Mouse (Mus musculus): Measurements from ENCODE around the gene Serpinb9b. TPM values are rescaled to one million over a fixed set of nuclear protein-coding genes. Genes with fewer than 3 reads are reported as not detected.

The Serpinb9b gene
- polyA plus RNA-seq, 1 experiment = not detected

DNA sequence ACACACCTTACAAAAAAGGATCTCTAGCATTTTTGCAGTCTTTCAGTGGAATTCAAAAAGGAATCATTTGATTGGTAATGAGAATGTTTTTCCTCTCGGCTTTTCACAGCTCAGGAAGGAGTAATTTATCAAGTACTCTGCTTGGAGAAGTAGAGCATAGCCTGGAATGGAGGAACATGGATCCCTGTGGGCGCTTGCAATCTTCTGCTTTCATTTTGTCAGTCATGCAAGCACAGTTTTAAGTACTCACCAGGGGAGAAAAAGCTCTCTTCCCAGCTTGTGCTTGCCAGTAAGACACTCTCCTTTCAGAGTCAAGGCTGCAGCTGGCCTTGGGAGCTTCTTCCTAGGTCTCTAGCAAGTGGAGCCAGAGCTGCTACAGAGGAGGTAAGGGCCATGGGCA, 56.6 kb downstream of the Serpinb9b start:
- WGBS = 68% methylated on average over 2 of the region's 2 CpGs
- H3K4me3 ChIP-seq (ENCODE audit: insufficient read depth, low read depth, low read length) = no peak overlapping the region
- no peak for TF ChIP-seq POLR2A (IDR thresholded peaks at IDR 0.05; ENCODE audit: insufficient read depth, low read depth, low read length)
- TF ChIP-seq CTCF (IDR thresholded peaks at IDR 0.05; ENCODE audit: insufficient read depth, low read depth, low read length) = no peak
- H3K27ac ChIP-seq (ENCODE audit: insufficient read depth, low read depth, low read length) = no peak overlapping the region
- 0 out of 2 replicates have a peak, but pooled peaks cover 2% of the 10 kb centered on the region for H3K4me1 ChIP-seq (ENCODE audit: control insufficient read depth, insufficient read depth, low read length)

DNA sequence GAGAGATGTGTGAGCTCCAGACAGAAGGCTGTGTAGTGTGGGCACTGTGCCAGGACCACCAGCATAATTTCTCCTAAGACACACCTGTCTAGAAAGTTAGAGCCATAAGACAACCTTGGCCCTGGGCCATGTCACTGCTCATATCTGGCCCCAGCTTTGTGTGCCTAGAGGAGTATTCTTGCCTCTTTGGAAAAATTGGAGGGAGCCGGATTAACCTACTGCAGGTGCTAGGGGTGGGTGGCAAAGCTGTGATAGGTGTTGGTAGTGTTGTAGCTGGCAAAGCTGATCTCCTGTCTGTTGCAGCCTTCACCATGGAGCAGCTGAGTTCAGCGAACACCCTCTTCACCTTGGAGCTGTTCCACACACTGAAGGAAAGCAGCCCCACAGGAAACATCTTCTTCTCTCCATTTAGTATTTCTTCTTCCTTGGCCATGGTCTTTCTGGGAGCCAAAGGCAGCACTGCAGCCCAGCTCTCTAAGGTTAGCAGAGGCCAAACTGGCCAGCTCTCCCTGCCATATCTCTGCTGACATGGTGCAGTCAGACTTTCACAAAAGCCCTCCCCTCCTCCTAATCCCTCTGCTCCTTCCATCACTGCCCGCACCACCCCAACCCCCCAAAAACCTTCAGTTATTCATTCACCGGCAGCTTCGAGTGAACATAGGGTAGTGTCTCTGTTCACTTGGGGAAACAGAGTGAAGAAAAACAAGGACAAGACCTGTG, 57.9 kb downstream of the Serpinb9b start:
- Histone ChIP-seq H3K27ac (ENCODE audit: insufficient read depth, low read depth, low read length) (no peak overlapping the region), H3K4me3 (ENCODE audit: insufficient read depth, low read depth, low read length) (no peak overlapping the region), H3K4me1 (ENCODE audit: control insufficient read depth, insufficient read depth, low read length) (no peaks in the 10 kb centered on the region)
- 45% methylated on average over 5 of the region's 5 CpGs for WGBS
- no peak for TF ChIP-seq POLR2A (IDR thresholded peaks at IDR 0.05; ENCODE audit: insufficient read depth, low read depth, low read length)
- TF ChIP-seq CTCF (IDR thresholded peaks at IDR 0.05; ENCODE audit: insufficient read depth, low read depth, low read length) = no peak

DNA sequence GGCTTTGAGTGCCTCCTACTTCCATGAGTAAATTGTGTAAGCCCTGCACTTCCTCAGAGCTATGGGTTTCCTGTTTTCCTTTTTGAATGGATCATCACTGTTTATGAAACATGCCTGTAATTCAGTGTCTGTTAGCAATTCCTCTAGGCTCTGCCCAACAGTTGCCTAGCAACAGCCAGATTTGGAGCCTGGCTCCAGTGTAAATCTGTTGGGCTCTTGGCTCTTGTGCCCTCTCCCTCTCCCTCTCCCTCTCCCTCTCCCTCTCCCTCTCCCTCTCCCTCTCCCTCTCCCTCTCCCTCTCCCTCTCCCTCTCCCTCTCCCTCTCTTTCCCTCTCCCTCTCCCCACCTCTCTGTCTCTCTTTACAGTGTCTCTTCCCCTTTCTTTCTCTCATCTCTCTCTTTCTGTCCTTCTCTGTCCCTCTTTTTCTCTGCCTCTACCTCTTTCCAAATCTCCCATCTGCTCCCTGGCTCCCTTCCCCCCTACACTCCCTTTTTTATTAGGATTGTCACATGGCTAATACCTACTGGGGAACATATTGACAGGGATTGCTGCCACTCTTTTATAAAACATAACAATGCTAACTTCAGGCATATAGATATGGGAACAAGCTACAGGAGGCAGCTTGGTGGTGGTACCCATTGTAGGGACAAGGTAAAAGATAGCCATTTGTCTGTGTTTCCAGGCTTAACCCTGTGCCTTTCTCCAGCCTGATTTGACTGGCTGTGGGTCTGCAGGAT, 58.6 kb downstream of the Serpinb9b start:
- TF ChIP-seq CTCF (IDR thresholded peaks at IDR 0.05; ENCODE audit: insufficient read depth, low read depth, low read length) = no peak
- TF ChIP-seq POLR2A (IDR thresholded peaks at IDR 0.05; ENCODE audit: insufficient read depth, low read depth, low read length) = no peak
- Histone ChIP-seq H3K27ac (ENCODE audit: insufficient read depth, low read depth, low read length) (no peak overlapping the region), H3K4me3 (ENCODE audit: insufficient read depth, low read depth, low read length) (no peak overlapping the region), H3K4me1 (ENCODE audit: control insufficient read depth, insufficient read depth, low read length) (no peaks in the 10 kb centered on the region)

DNA sequence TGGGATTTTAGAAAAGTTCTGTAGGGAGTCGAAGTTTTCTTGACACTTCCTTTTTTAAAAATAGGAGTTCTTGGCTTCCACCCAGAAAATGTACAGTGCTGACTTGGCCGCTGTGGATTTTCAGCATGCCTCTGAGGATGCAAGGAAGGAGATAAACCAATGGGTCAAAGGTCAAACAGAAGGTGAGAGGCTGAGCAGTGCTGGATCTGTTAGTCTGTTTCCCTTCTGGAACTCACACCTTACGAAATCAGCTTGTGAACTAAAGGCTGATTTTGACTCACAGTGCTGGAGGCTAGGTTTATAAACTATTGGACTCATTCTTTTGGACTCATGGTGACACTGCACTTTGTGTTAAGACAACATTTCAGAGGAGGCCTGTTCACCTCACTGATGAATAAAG, 62.4 kb downstream of the Serpinb9b start:
- H3K4me1 ChIP-seq (ENCODE audit: control insufficient read depth, insufficient read depth, low read length) = no peaks in the 10 kb centered on the region
- no peak overlapping the region for H3K4me3 ChIP-seq (ENCODE audit: insufficient read depth, low read depth, low read length)
- TF ChIP-seq CTCF (IDR thresholded peaks at IDR 0.05; ENCODE audit: insufficient read depth, low read depth, low read length) = no peak
- no peak for TF ChIP-seq POLR2A (IDR thresholded peaks at IDR 0.05; ENCODE audit: insufficient read depth, low read depth, low read length)
- WGBS = 74% methylated on average over 3 of the region's 3 CpGs
- no peak overlapping the region for H3K27ac ChIP-seq (ENCODE audit: insufficient read depth, low read depth, low read length)

DNA sequence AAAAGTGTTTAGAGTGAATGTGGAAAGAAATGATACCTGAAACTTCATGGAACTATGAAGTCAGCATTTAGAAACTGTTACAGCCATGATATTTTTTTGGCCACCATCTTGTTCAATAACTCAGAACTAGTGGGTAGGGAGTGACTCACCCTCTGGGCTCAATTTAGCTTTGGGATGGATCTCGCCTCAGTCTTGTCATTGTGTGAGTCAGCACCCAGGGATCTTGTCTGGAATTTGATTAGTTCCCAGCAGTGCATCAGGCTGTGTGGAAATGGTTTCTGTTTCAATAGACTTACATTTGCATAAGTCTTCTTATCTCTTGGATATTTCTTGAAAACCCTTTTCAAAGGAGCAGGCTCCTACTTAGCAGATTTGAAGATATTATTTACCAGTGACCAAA, 63.3 kb downstream of the Serpinb9b start:
- TF ChIP-seq CTCF (IDR thresholded peaks at IDR 0.05; ENCODE audit: insufficient read depth, low read depth, low read length) = no peak
- TF ChIP-seq POLR2A (IDR thresholded peaks at IDR 0.05; ENCODE audit: insufficient read depth, low read depth, low read length) = no peak
- Histone ChIP-seq H3K4me1 (ENCODE audit: control insufficient read depth, insufficient read depth, low read length) (no peaks in the 10 kb centered on the region), H3K4me3 (ENCODE audit: insufficient read depth, low read depth, low read length) (no peak overlapping the region), H3K27ac (ENCODE audit: insufficient read depth, low read depth, low read length) (no peak overlapping the region)
- WGBS = 44% methylated on average over 1 of the region's 1 CpGs

DNA sequence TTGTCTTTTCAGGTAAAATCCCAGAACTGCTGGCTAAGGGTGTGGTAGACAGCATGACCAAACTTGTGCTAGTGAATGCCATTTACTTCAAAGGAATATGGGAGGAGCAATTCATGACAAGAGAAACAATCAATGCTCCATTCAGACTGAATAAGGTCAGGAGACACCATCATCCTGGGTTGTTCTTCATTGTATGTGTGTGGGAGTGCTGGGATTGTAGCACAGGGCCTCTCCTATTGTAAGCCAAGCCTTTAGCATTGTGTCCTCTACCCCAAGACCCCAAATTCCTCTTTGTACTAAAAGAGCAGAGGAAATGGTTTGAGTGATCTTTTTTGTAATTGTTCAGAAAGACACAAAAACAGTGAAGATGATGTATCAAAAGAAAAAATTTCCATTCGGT, 64.1 kb downstream of the Serpinb9b start:
- no peak overlapping the region for H3K27ac ChIP-seq (ENCODE audit: insufficient read depth, low read depth, low read length)
- WGBS = 100% methylated on average over 1 of the region's 1 CpGs
- no peaks in the 10 kb centered on the region for H3K4me1 ChIP-seq (ENCODE audit: control insufficient read depth, insufficient read depth, low read length)
- H3K4me3 ChIP-seq (ENCODE audit: insufficient read depth, low read depth, low read length) = no peak overlapping the region
- TF ChIP-seq POLR2A (IDR thresholded peaks at IDR 0.05; ENCODE audit: insufficient read depth, low read depth, low read length) = no peak

Other genes with a start within 250 kb of the Serpinb9b start
- not detected in 2 replicates for gene Mylk4, start 243.5 kb upstream of the Serpinb9b start, polyA plus RNA-seq (2012; ENCODE audit: insufficient read depth, insufficient read length, low replicate concordance, missing spikeins)
- gene Wrnip1, start 225.4 kb upstream of the Serpinb9b start, polyA plus RNA-seq (2012; ENCODE audit: insufficient read depth, insufficient read length, low replicate concordance, missing spikeins) = not detected in 2 replicates
- gene D930007J09Rik, start 224.6 kb upstream of the Serpinb9b start, polyA plus RNA-seq (2012; ENCODE audit: insufficient read depth, insufficient read length, low replicate concordance, missing spikeins) = not detected in 2 replicates
- not detected in 2 replicates for gene Serpinb1a, start 176.2 kb upstream of the Serpinb9b start, polyA plus RNA-seq (2012; ENCODE audit: insufficient read depth, insufficient read length, low replicate concordance, missing spikeins)
- not detected in 2 replicates for gene Serpinb1c, start 129.2 kb upstream of the Serpinb9b start, polyA plus RNA-seq (2012; ENCODE audit: insufficient read depth, insufficient read length, low replicate concordance, missing spikeins)
- gene Serpinb6b, start 62.2 kb upstream of the Serpinb9b start, polyA plus RNA-seq (2012; ENCODE audit: insufficient read depth, insufficient read length, low replicate concordance, missing spikeins) = not detected in 2 replicates
- not detected in 2 replicates for gene Serpinb9, start 24.2 kb upstream of the Serpinb9b start, polyA plus RNA-seq (2012; ENCODE audit: insufficient read depth, insufficient read length, low replicate concordance, missing spikeins)
- gene Serpinb1b, start 51.2 kb downstream of the Serpinb9b start, polyA plus RNA-seq (2012; ENCODE audit: insufficient read depth, insufficient read length, low replicate concordance, missing spikeins) = not detected in 2 replicates
- gene Serpinb9c, start 132.3 kb downstream of the Serpinb9b start, polyA plus RNA-seq (2012; ENCODE audit: insufficient read depth, insufficient read length, low replicate concordance, missing spikeins) = not detected in 2 replicates
- gene Serpinb9d, start 165.5 kb downstream of the Serpinb9b start, polyA plus RNA-seq (2012; ENCODE audit: insufficient read depth, insufficient read length, low replicate concordance, missing spikeins) = not detected in 2 replicates
- gene Serpinb9e, start 222.2 kb downstream of the Serpinb9b start, polyA plus RNA-seq (2012; ENCODE audit: insufficient read depth, insufficient read length, low replicate concordance, missing spikeins) = not detected in 2 replicates